Mouse (Mus musculus) 3134 (cell line): Measurements from ENCODE around the gene Mmp19.

Experiments
- DNase-seq: peaks from one replicate; pipeline ENCODE4 v3.0.0-alpha.2; 2011; ENCODE audit warnings: low spot score; ENCODE audit not compliant: insufficient read length; ENCODE audit errors: extremely low read depth

Mmp19 gene

DNA sequence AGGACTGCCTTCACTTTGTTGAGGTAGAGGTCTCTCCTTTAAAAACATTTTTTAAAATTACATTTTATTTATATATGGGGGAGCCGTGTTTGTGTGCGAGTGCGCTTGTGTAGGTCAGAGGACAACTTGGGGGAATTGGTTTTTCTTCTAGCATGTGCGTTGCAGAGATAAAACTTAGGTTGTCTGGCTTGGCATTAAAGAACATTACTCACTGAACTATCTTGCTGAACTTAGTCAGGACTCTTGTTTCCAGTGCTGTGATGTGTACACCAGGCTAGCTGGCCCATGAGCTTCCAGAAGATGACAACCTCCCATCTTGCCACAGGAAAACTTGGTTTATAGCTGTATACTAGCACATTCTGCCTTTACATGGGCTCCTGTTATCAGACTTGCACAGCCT, 56.0 kb downstream of the Mmp19 start:
- DNase-seq: no peak

DNA sequence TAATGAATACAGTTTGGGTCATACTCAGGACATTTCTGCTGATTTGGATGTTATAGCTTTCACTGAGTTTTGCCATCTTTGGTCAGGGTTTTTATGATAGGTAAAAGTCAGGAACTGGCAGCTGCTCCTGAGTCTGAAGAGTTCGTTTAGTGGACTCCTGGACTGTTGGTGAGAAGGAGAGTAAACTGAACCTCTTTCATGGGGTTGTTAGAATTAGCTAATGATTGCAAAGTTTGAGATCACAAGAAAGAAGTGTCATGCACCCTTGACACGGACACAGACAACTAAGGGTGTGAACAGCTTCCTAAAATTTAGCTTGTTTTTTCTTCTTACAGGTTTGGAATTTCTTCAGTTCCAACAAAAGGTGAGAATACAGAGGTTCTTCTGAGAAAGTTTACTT, 57.7 kb downstream of the Mmp19 start:
- DNase-seq: no peak

DNA sequence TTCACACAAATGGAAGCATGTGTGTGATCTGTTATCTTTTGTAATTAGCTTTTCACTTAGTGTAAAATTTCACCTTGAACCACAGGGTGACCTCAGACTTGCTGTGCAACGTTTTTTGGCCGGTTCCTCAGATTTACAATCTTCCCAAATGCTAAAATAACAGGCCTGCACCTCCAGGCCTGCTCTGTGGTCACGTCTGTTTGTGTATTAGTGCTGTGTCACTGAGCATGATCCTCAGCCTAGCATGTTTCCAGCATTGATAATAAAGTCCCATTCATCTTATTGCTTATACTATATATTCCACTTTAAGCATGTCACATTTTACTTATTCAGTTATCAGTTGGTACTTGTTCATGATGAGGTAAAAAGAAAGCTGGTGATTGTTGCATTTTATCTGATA, 59.6 kb downstream of the Mmp19 start:
- DNase-seq: no peak
